Mouse (Mus musculus): ENCODE results near the gene Clip4. TPM values are rescaled to one million over a fixed set of nuclear protein-coding genes. Genes with fewer than 3 reads are reported as not detected.

The Clip4 gene
- polyA plus RNA-seq, 1 experiment from 2014 or later, result 25.4 TPM

GRCm38 (mm10) chr17:71769564-71769963 lies 1.3 kb downstream of the Clip4 start:
- Histone ChIP-seq H3K27ac (replicated peaks) (no peak overlapping the region), H3K36me3 (no peaks in the 10 kb centered on the region), H3K9me3 (peaks cover 2% of the 10 kb centered on the region; the same call in 1 of the 2 replicates), H3K4me3 (no peak overlapping the region), H3K4me1 (peaks cover 7% of the 10 kb centered on the region; the same call in 1 of the 2 replicates), H3K27me3 (replicated peaks) (no peaks in the 10 kb centered on the region), H3K4me2 (no peak overlapping the region), H3K9ac (no peak overlapping the region)
- no peak for ATAC-seq (ENCODE audit: extremely low read depth, insufficient number of reproducible peaks, low FRiP score, low TSS enrichment)
- WGBS, result 64% methylated on average over 6 of the region's 6 CpGs

GRCm38 (mm10) chr17:71770696-71771095 lies 2.4 kb downstream of the Clip4 start:
- H3K36me3 ChIP-seq, result no peaks in the 10 kb centered on the region
- no peak overlapping the region for H3K9ac ChIP-seq
- H3K4me3 ChIP-seq, result no peak overlapping the region
- H3K4me2 ChIP-seq, result no peak overlapping the region
- H3K9me3 ChIP-seq, result no peaks in the 10 kb centered on the region
- 89% methylated on average over 3 of the region's 3 CpGs for WGBS
- no peaks in the 10 kb centered on the region for H3K27me3 ChIP-seq (replicated peaks)
- H3K27ac ChIP-seq (replicated peaks), result no peak overlapping the region
- H3K4me1 ChIP-seq, result peaks cover 7% of the 10 kb centered on the region; the same call in 1 of the 2 replicates
- no peak for ATAC-seq (ENCODE audit: extremely low read depth, insufficient number of reproducible peaks, low FRiP score, low TSS enrichment)

GRCm38 (mm10) chr17:71774173-71774572 lies 5.9 kb downstream of the Clip4 start:
- no peak for ATAC-seq (ENCODE audit: extremely low read depth, insufficient number of reproducible peaks, low FRiP score, low TSS enrichment)
- WGBS, result 58% methylated on average over 4 of the region's 4 CpGs
- H3K9ac ChIP-seq, result no peak overlapping the region

GRCm38 (mm10) chr17:71775279-71775678 lies 7.0 kb downstream of the Clip4 start:
- H3K36me3 ChIP-seq, result no peaks in the 10 kb centered on the region
- no peak for ATAC-seq (ENCODE audit: extremely low read depth, insufficient number of reproducible peaks, low FRiP score, low TSS enrichment)
- H3K9ac ChIP-seq, result no peak overlapping the region
- H3K27me3 ChIP-seq (replicated peaks), result no peaks in the 10 kb centered on the region
- no peak overlapping the region for H3K27ac ChIP-seq (replicated peaks)
- no peaks in the 10 kb centered on the region for H3K4me1 ChIP-seq
- 0 out of 2 replicates have a peak, but pooled peaks cover 4% of the 10 kb centered on the region for H3K9me3 ChIP-seq
- H3K4me2 ChIP-seq, result no peak overlapping the region
- H3K4me3 ChIP-seq, result no peak overlapping the region
- 78% methylated on average over 4 of the region's 4 CpGs for WGBS

More at GRCm38 (mm10) chr17:71774173-71774572, 5.9 kb downstream of the Clip4 start:
- Histone ChIP-seq H3K27ac (replicated peaks) (no peak overlapping the region), H3K4me1 (peaks cover 7% of the 10 kb centered on the region; the same call in 1 of the 2 replicates), H3K9me3 (0 out of 2 replicates have a peak, but pooled peaks cover 4% of the 10 kb centered on the region), H3K4me2 (no peak overlapping the region), H3K36me3 (no peaks in the 10 kb centered on the region), H3K27me3 (replicated peaks) (no peaks in the 10 kb centered on the region), H3K4me3 (no peak overlapping the region)

GRCm38 (mm10) chr17:71778696-71779095 lies 10.4 kb downstream of the Clip4 start:
- WGBS, result 68% methylated on average over 3 of the region's 3 CpGs
- Histone ChIP-seq H3K36me3 (no peaks in the 10 kb centered on the region), H3K27ac (replicated peaks) (no peak overlapping the region), H3K9ac (no peak overlapping the region), H3K4me1 (peaks cover 5% of the 10 kb centered on the region), H3K9me3 (0 out of 2 replicates have a peak, but pooled peaks cover 4% of the 10 kb centered on the region), H3K27me3 (replicated peaks) (peaks cover 3% of the 10 kb centered on the region), H3K4me3 (no peak overlapping the region), H3K4me2 (no peak overlapping the region)
- ATAC-seq (ENCODE audit: extremely low read depth, insufficient number of reproducible peaks, low FRiP score, low TSS enrichment), result no peak

- Histone ChIP-seq H3K4me1 (peaks cover 17% of the 10 kb centered on the region), H3K27me3 (replicated peaks) (peaks cover 3% of the 10 kb centered on the region), H3K27ac (replicated peaks) (no peak overlapping the region), H3K9ac (no peak overlapping the region), H3K9me3 (0 out of 2 replicates have a peak, but pooled peaks cover 4% of the 10 kb centered on the region), H3K4me3 (no peak overlapping the region), H3K4me2 (no peak overlapping the region), H3K36me3 (no peaks in the 10 kb centered on the region)
- 65% methylated on average over 2 of the region's 2 CpGs for WGBS
- no peak for ATAC-seq (ENCODE audit: extremely low read depth, insufficient number of reproducible peaks, low FRiP score, low TSS enrichment)
These were observed 12.2 kb downstream of the Clip4 start for GRCm38 (mm10) chr17:71780490-71780889.

GRCm38 (mm10) chr17:71780945-71781344 lies 12.7 kb downstream of the Clip4 start:
- Histone ChIP-seq H3K36me3 (no peaks in the 10 kb centered on the region), H3K27ac (replicated peaks) (no peak overlapping the region), H3K4me2 (no peak overlapping the region), H3K9me3 (0 out of 2 replicates have a peak, but pooled peaks cover 4% of the 10 kb centered on the region), H3K9ac (no peak overlapping the region; the same call in 1 of the 2 replicates), H3K27me3 (replicated peaks) (peaks cover 3% of the 10 kb centered on the region), H3K4me3 (no peak overlapping the region), H3K4me1 (peaks cover 17% of the 10 kb centered on the region)
- WGBS, result 58% methylated on average over 4 of the region's 4 CpGs
- no peak for ATAC-seq (ENCODE audit: extremely low read depth, insufficient number of reproducible peaks, low FRiP score, low TSS enrichment)

- H3K4me3 ChIP-seq, result peak overlapping the region; percentile 82
- H3K36me3 ChIP-seq, result no peaks in the 10 kb centered on the region
- peaks cover 17% of the 10 kb centered on the region for H3K4me1 ChIP-seq
- H3K27me3 ChIP-seq (replicated peaks), result peaks cover 3% of the 10 kb centered on the region
- H3K9me3 ChIP-seq, result 0 out of 2 replicates have a peak, but pooled peaks cover 4% of the 10 kb centered on the region
- 0 out of 2 replicates have a peak, but pooled peaks have one; percentile 31 for ATAC-seq (ENCODE audit: extremely low read depth, insufficient number of reproducible peaks, low FRiP score, low TSS enrichment)
- under 1% methylated on average over 29 of the region's 29 CpGs for WGBS
- peak overlapping the region; percentile 79 for H3K4me2 ChIP-seq
- peak overlapping the region; percentile 96 for H3K9ac ChIP-seq
- peak overlapping the region; percentile 86 for H3K27ac ChIP-seq (replicated peaks)
These were observed 14.0 kb downstream of the Clip4 start for GRCm38 (mm10) chr17:71782242-71782698.

- Histone ChIP-seq H3K36me3 (no peaks in the 10 kb centered on the region), H3K4me1 (peaks cover 17% of the 10 kb centered on the region), H3K9me3 (0 out of 2 replicates have a peak, but pooled peaks cover 4% of the 10 kb centered on the region), H3K4me3 (peak overlapping the region; percentile 82), H3K27ac (replicated peaks) (peak overlapping the region; percentile 86), H3K4me2 (peak overlapping the region; percentile 79), H3K27me3 (replicated peaks) (peaks cover 3% of the 10 kb centered on the region), H3K9ac (peak overlapping the region; percentile 96)
- WGBS, result 1% methylated on average over 57 of the region's 59 CpGs
- ATAC-seq (ENCODE audit: extremely low read depth, insufficient number of reproducible peaks, low FRiP score, low TSS enrichment), result peak; percentile 49; the same call in 1 of the 2 replicates
These were observed 14.6 kb downstream of the Clip4 start for GRCm38 (mm10) chr17:71782699-71783365.

GRCm38 (mm10) chr17:71783366-71783735 lies 15.1 kb downstream of the Clip4 start:
- no peak for ATAC-seq (ENCODE audit: extremely low read depth, insufficient number of reproducible peaks, low FRiP score, low TSS enrichment)
- Histone ChIP-seq H3K9me3 (0 out of 2 replicates have a peak, but pooled peaks cover 1% of the 10 kb centered on the region), H3K4me3 (peak overlapping the region; percentile 82), H3K4me1 (peaks cover 17% of the 10 kb centered on the region), H3K4me2 (peak overlapping the region; percentile 79), H3K9ac (peak overlapping the region; percentile 96), H3K36me3 (no peaks in the 10 kb centered on the region), H3K27ac (replicated peaks) (peak overlapping the region; percentile 86), H3K27me3 (replicated peaks) (peaks cover 3% of the 10 kb centered on the region)
- WGBS, result 13% methylated on average over 10 of the region's 10 CpGs

GRCm38 (mm10) chr17:71786456-71786855 lies 18.2 kb downstream of the Clip4 start:
- H3K4me3 ChIP-seq, result no peak overlapping the region
- no peak for ATAC-seq (ENCODE audit: extremely low read depth, insufficient number of reproducible peaks, low FRiP score, low TSS enrichment)

More at GRCm38 (mm10) chr17:71786456-71786855, 18.2 kb downstream of the Clip4 start:
- peaks cover 17% of the 10 kb centered on the region for H3K36me3 ChIP-seq
- peaks cover 3% of the 10 kb centered on the region for H3K27me3 ChIP-seq (replicated peaks)
- no peaks in the 10 kb centered on the region for H3K9me3 ChIP-seq
- no peak overlapping the region for H3K4me2 ChIP-seq
- H3K9ac ChIP-seq, result no peak overlapping the region
- no peak overlapping the region for H3K27ac ChIP-seq (replicated peaks)
- H3K4me1 ChIP-seq, result peaks cover 17% of the 10 kb centered on the region

All from heart, embryonic 13.5 days (tissue).